Mouse (Mus musculus): ENCODE results near the gene Psmb10.

DNA sequence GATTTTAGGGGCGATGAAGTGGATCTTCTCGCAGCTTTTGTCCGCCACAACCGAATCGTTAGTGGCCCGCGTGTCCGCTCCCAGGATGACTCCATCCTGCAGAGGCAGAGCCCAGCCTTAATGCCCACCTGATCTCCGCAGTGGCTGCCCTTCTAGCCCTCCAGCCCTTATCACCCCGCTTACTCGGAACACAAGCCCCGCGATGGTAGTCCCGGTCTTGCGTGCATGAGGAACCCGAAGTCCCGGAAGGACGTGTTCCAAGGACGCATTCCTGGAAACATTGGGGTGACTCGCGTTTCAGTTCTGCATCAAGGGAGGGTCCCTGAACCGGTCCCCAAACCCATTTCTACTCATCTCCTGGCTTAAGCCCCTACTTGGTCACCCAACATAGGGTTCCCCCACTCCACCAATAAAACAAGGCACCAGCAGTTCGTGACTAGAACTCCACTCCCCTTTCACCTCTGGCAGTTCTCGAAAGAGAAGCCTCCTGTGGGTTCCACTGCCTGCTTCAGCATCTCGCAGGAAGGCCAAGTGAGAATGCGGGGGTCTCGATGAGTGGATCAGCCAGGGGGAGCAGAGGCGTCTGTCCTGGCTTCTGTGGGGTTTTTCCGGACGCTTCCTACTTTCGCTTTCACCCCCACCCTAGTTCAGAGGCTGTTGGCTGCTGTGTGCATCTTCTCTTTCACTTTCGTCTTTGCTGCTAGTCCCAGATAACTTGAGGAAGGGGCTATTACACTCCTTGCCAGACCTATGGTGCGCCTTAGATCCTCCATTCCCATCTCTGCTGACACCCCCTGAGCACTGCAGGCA is 543 bp downstream of the Psmb10 start:
- TF ChIP-seq CTCF (IDR thresholded peaks at IDR 0.05; ENCODE audit: extremely low read depth, insufficient read depth, low read length) (no peak), POLR2A (IDR thresholded peaks at IDR 0.05; ENCODE audit: extremely low read depth, insufficient read depth, low read length) (peak; percentile 17; the same call in 1 of the 2 replicates)

Measured in cortical plate, adult 2 months (tissue).